ENCODE assay signal across 26 mouse cellular contexts in the genomic region with DNA sequence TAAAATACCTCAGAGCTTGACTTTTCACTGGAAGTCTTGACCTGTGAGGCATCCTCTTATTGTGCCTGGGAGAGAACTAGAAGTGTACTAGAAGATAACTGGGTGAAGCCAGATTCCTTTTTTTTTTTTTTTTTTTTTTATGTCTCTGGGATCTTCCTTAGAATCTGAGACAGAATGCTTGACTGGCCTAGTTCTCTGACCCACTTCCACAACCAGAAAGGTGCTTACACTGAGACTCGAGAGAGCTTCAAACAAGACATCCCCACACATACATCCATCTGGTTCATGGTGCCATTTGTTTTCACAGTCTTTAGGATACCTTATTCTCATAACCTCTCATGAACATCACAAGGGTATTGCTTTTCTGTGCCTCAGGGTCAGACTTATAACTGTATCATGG.
DNase-seq lines count a peak whose midpoint lies in the region; ATAC-seq lines count a peak whose summit lies in the region.
"Had no signal": no experiment of that assay in that cellular context is flagged by ENCODE, and none has a peak within 500 bp of the region (broad histone marks: within the 10 kb centered on the region; RNA-seq: fewer than 3 reads in every experiment).

No protein-coding gene starts in this region.

- no peak for ATAC-seq in heart, embryonic 15.5 days (replicated peaks; ENCODE audit: insufficient number of reproducible peaks, insufficient read depth, low FRiP score, low read depth)
- no peak for ATAC-seq in kidney, embryonic 15.5 days (replicated peaks; ENCODE audit: low FRiP score)
- no peak for ATAC-seq in lung, embryonic 15.5 days (ENCODE audit: borderline replicate concordance, extremely low read depth, low FRiP score, low TSS enrichment)
- ATAC-seq: CD4-positive, CD25-positive, alpha-beta regulatory T cell, adult 4 months; forebrain, embryonic 15.5 days; midbrain, embryonic 16.5 days had no signal

- no peak overlapping the region for H3K4me2 ChIP-seq in heart, embryonic 15.5 days
- no peak overlapping the region for H3K4me2 ChIP-seq in kidney, embryonic 15.5 days
- no peak overlapping the region for H3K4me2 ChIP-seq in lung, embryonic 15.5 days
- H3K4me2 ChIP-seq: embryonic facial prominence, embryonic 13.5 days; forebrain, embryonic 15.5 days; hindbrain, embryonic 13.5 days; limb, embryonic 15.5 days; stomach, embryonic 15.5 days had no signal

- H3K9ac ChIP-seq in heart, embryonic 15.5 days, result no peak overlapping the region
- no peak overlapping the region for H3K9ac ChIP-seq in kidney, embryonic 15.5 days
- no peak overlapping the region for H3K9ac ChIP-seq in lung, embryonic 15.5 days
- H3K9ac ChIP-seq: embryonic facial prominence, embryonic 13.5 days; forebrain, embryonic 15.5 days; hindbrain, embryonic 13.5 days; limb, embryonic 15.5 days; stomach, embryonic 15.5 days had no signal

- H3K36me3 ChIP-seq in heart, embryonic 15.5 days, result peaks cover 60% of the 10 kb centered on the region
- peaks cover 90% of the 10 kb centered on the region for H3K36me3 ChIP-seq in kidney, embryonic 15.5 days
- peaks cover 91% of the 10 kb centered on the region for H3K36me3 ChIP-seq in lung, embryonic 15.5 days
- H3K36me3 ChIP-seq: forebrain, embryonic 15.5 days; hindbrain, embryonic 13.5 days had no signal

- WGBS in heart, embryonic 15.5 days, result 77% methylated on average over 1 of the region's 1 CpGs
- WGBS in kidney, embryonic 15.5 days, result 85% methylated on average over 1 of the region's 1 CpGs
- 70% methylated on average over 1 of the region's 1 CpGs for WGBS in lung, embryonic 15.5 days

- no peak for DNase-seq in heart, adult 18-20 months
- DNase-seq in kidney, postnatal 25 days, result no peak
- no peak for DNase-seq in lung, postnatal 10 days
- no peak for DNase-seq in adrenal gland, postnatal 25 days
- DNase-seq: adrenal gland, postnatal 14 days; cerebellum, adult 18-20 months; cerebellum, postnatal 10 days; heart, postnatal 4 days; layer of hippocampus, postnatal 36 days; lung, postnatal 14 days; right cerebral cortex, postnatal 25 days; thymus, postnatal 14 days had no signal

- peaks cover 27% of the 10 kb centered on the region for H3K4me1 ChIP-seq in heart, embryonic 15.5 days (replicated peaks)
- peaks cover 5% of the 10 kb centered on the region; the same call in 1 of the 2 replicates for H3K4me1 ChIP-seq in kidney, embryonic 15.5 days
- peaks cover 15% of the 10 kb centered on the region for H3K4me1 ChIP-seq in lung, embryonic 15.5 days
- H3K4me1 ChIP-seq: embryonic facial prominence, embryonic 13.5 days; forebrain, embryonic 10.5 days; forebrain, embryonic 15.5 days; hindbrain, embryonic 13.5 days; limb, embryonic 10.5 days; limb, embryonic 15.5 days had no signal

- H3K9me3 ChIP-seq in heart, embryonic 15.5 days (replicated peaks), result no peaks in the 10 kb centered on the region
- no peaks in the 10 kb centered on the region for H3K9me3 ChIP-seq in kidney, embryonic 15.5 days (replicated peaks)
- no peaks in the 10 kb centered on the region for H3K9me3 ChIP-seq in lung, embryonic 15.5 days
- H3K9me3 ChIP-seq: embryonic facial prominence, embryonic 13.5 days; forebrain, embryonic 10.5 days; forebrain, embryonic 15.5 days; heart, embryonic 10.5 days; hindbrain, embryonic 13.5 days; limb, embryonic 10.5 days; limb, embryonic 15.5 days; stomach, embryonic 15.5 days had no signal

- H3K27me3 ChIP-seq in heart, embryonic 15.5 days, result no peaks in the 10 kb centered on the region
- no peaks in the 10 kb centered on the region for H3K27me3 ChIP-seq in kidney, embryonic 15.5 days
- no peaks in the 10 kb centered on the region for H3K27me3 ChIP-seq in lung, embryonic 15.5 days
- H3K27me3 ChIP-seq: embryonic facial prominence, embryonic 13.5 days; forebrain, embryonic 15.5 days; hindbrain, embryonic 13.5 days; limb, embryonic 15.5 days; stomach, embryonic 15.5 days had no signal

- no peak overlapping the region for H3K4me3 ChIP-seq in heart, embryonic 15.5 days
- H3K4me3 ChIP-seq in kidney, embryonic 15.5 days (replicated peaks), result no peak overlapping the region
- H3K4me3 ChIP-seq in lung, embryonic 15.5 days, result no peak overlapping the region
- H3K4me3 ChIP-seq: embryonic facial prominence, embryonic 13.5 days; forebrain, embryonic 10.5 days; forebrain, embryonic 15.5 days; heart, embryonic 10.5 days; hindbrain, embryonic 13.5 days; limb, embryonic 10.5 days; limb, embryonic 15.5 days; stomach, embryonic 15.5 days had no signal

- H3K27ac ChIP-seq in heart, embryonic 15.5 days, result peak overlapping the region; percentile 76
- peak overlapping the region; percentile 45; the same call in 1 of the 2 replicates for H3K27ac ChIP-seq in kidney, embryonic 15.5 days
- peak overlapping the region; percentile 84 for H3K27ac ChIP-seq in lung, embryonic 15.5 days
- H3K27ac ChIP-seq: embryonic facial prominence, embryonic 13.5 days; forebrain, embryonic 10.5 days; forebrain, embryonic 15.5 days; hindbrain, embryonic 13.5 days; kidney, postnatal 0 days; limb, embryonic 10.5 days; limb, embryonic 15.5 days had no signal
